Mouse (Mus musculus): Measurements from ENCODE around the gene Ell2.

The Ell2 gene

GRCm38 (mm10) chr13:75770744-75771143 is 64.2 kb downstream of the Ell2 start:
- no peak for DNase-seq (ENCODE audit: low spot score)

- DNase-seq (ENCODE audit: low spot score), result no peak
Measured at GRCm38 (mm10) chr13:75771404-75771803, 64.8 kb downstream of the Ell2 start.

GRCm38 (mm10) chr13:75771984-75772730 is 65.6 kb downstream of the Ell2 start:
- no peak for DNase-seq (ENCODE audit: low spot score)

- DNase-seq (ENCODE audit: low spot score), result no peak
Measured at GRCm38 (mm10) chr13:75775961-75776360, 69.4 kb downstream of the Ell2 start.

GRCm38 (mm10) chr13:75776692-75777091 is 70.1 kb downstream of the Ell2 start:
- DNase-seq (ENCODE audit: low spot score), result no peak

GRCm38 (mm10) chr13:75778156-75778555 is 71.6 kb downstream of the Ell2 start:
- no peak for DNase-seq (ENCODE audit: low spot score)

- DNase-seq (ENCODE audit: low spot score), result no peak
Measured at GRCm38 (mm10) chr13:75779169-75779568, 72.6 kb downstream of the Ell2 start.

GRCm38 (mm10) chr13:75780096-75780495 is 73.5 kb downstream of the Ell2 start:
- DNase-seq (ENCODE audit: low spot score), result no peak

GRCm38 (mm10) chr13:75785726-75786125 is 79.2 kb downstream of the Ell2 start:
- DNase-seq (ENCODE audit: low spot score), result no peak

GRCm38 (mm10) chr13:75786264-75786663 is 79.7 kb downstream of the Ell2 start:
- no peak for DNase-seq (ENCODE audit: low spot score)

- DNase-seq (ENCODE audit: low spot score), result no peak
Measured at GRCm38 (mm10) chr13:75787364-75787763, 80.8 kb downstream of the Ell2 start.

GRCm38 (mm10) chr13:75788178-75788577 is 81.6 kb downstream of the Ell2 start:
- no peak for DNase-seq (ENCODE audit: low spot score)

- DNase-seq (ENCODE audit: low spot score), result no peak
Measured at GRCm38 (mm10) chr13:75789061-75789834, 82.7 kb downstream of the Ell2 start.

- DNase-seq (ENCODE audit: low spot score), result no peak
Measured at GRCm38 (mm10) chr13:75790550-75791205, 84.1 kb downstream of the Ell2 start.

- DNase-seq (ENCODE audit: low spot score), result no peak
Measured at GRCm38 (mm10) chr13:75793863-75794629, 87.5 kb downstream of the Ell2 start.

- DNase-seq (ENCODE audit: low spot score), result peak; percentile 93
Measured at GRCm38 (mm10) chr13:75797369-75798141, 91.0 kb downstream of the Ell2 start.

- no peak for DNase-seq (ENCODE audit: low spot score)
Measured at GRCm38 (mm10) chr13:75798413-75799302, 92.1 kb downstream of the Ell2 start.

GRCm38 (mm10) chr13:75799421-75799820 is 92.9 kb downstream of the Ell2 start:
- DNase-seq (ENCODE audit: low spot score), result no peak

GRCm38 (mm10) chr13:75807969-75808368 is 101.4 kb downstream of the Ell2 start:
- no peak for DNase-seq (ENCODE audit: low spot score)

- DNase-seq (ENCODE audit: low spot score), result no peak
Measured at GRCm38 (mm10) chr13:75809957-75810356, 103.4 kb downstream of the Ell2 start.
